Mouse (Mus musculus) erythroblast, embryonic 14.5 days (primary cell): ENCODE measurements around the gene Apobec4.

Experiments used
- GATA1 ChIP-seq: IDR thresholded peaks from 2 replicates; pipeline ENCODE4 v1.6.1; 2012; ENCODE audit warnings: low read length, inconsistent platforms, mixed read lengths
- TAL1 ChIP-seq: IDR thresholded peaks from 3 replicates; pipeline ENCODE4 v1.6.1; 2012; ENCODE audit warnings: low read length, inconsistent platforms, mixed read lengths

DNA sequence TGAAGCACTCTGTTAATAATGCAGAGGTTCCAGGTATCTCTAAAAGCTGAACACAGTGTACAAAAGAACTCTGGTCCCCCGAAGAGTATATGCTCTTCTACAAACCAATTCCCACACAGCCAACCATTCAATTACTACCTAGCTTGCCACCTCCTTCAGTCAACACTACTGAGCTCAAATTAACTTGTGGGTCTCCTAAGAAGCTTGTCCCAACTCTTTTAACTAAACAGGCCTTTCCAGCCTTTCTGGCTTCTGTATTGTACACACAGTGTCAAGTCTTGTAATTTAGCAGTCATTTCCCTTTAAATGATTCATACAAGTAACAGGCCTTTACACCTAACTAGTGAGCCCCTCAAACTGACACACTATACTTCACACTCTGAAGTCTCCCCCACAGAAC lies 33.0 kb upstream of the Apobec4 start:
- TF ChIP-seq TAL1 (no peak), GATA1 (no peak)
